Mouse (Mus musculus) kidney, adult 18-20 months (tissue): ENCODE measurements at regions not wholly inside any gene's neighbourhood (a gene's known extent, or its start where the extent isn't known, plus 50 kb on each side); places are given as distances from the start of the nearest gene placed in this dataset.

Experiments
- DNase-seq: peaks from one replicate; pipeline ENCODE4 v3.0.0; 2021

GRCm38 (mm10) chr19:56041930-56042329, 245.0 kb upstream of the Habp2 start:
- DNase-seq, result no peak

- no peak for DNase-seq
Observed at GRCm38 (mm10) chr19:56046784-56047390, 240.1 kb upstream of the Habp2 start.

- DNase-seq, result no peak
Observed at GRCm38 (mm10) chr19:56054186-56054585, 232.8 kb upstream of the Habp2 start.

- DNase-seq, result no peak
Observed at GRCm38 (mm10) chr19:56056397-56056796, 230.5 kb upstream of the Habp2 start.

- no peak for DNase-seq
Observed at GRCm38 (mm10) chr19:56061882-56062540, 224.9 kb upstream of the Habp2 start.

GRCm38 (mm10) chr19:56063099-56063498, 223.8 kb upstream of the Habp2 start:
- no peak for DNase-seq

GRCm38 (mm10) chr19:56065730-56066129, 221.2 kb upstream of the Habp2 start:
- no peak for DNase-seq

GRCm38 (mm10) chr19:56068165-56068564, 218.8 kb upstream of the Habp2 start:
- DNase-seq, result no peak

GRCm38 (mm10) chr19:56068854-56069253, 218.1 kb upstream of the Habp2 start:
- no peak for DNase-seq

GRCm38 (mm10) chr19:56069266-56069665, 217.7 kb upstream of the Habp2 start:
- no peak for DNase-seq

- no peak for DNase-seq
Observed at GRCm38 (mm10) chr19:56071340-56071739, 215.6 kb upstream of the Habp2 start.

GRCm38 (mm10) chr19:56076128-56076527, 210.8 kb upstream of the Habp2 start:
- DNase-seq, result no peak

- DNase-seq, result no peak
Observed at GRCm38 (mm10) chr19:56077491-56077890, 209.4 kb upstream of the Habp2 start.

GRCm38 (mm10) chr19:56086413-56087083, 200.4 kb upstream of the Habp2 start:
- DNase-seq, result no peak

- no peak for DNase-seq
Observed at GRCm38 (mm10) chr19:56087127-56087526, 199.8 kb upstream of the Habp2 start.

- DNase-seq, result peak; percentile 4
Observed at GRCm38 (mm10) chr19:56089795-56090375, 197.1 kb upstream of the Habp2 start.

GRCm38 (mm10) chr19:56091581-56091980, 195.4 kb upstream of the Habp2 start:
- no peak for DNase-seq

- no peak for DNase-seq
Observed at GRCm38 (mm10) chr19:56095873-56096272, 191.1 kb upstream of the Habp2 start.

- DNase-seq, result no peak
Observed at GRCm38 (mm10) chr19:56099725-56100124, 187.2 kb upstream of the Habp2 start.

- no peak for DNase-seq
Observed at GRCm38 (mm10) chr19:56100131-56100872, 186.6 kb upstream of the Habp2 start.

- no peak for DNase-seq
Observed at GRCm38 (mm10) chr19:56102454-56103080, 184.4 kb upstream of the Habp2 start.

GRCm38 (mm10) chr19:56105073-56105451, 181.9 kb upstream of the Habp2 start:
- DNase-seq, result no peak
